Mouse (Mus musculus) brain, embryonic 18.5 days (tissue): Measurements from ENCODE around the gene Rnf146.
A peak's percentile ranks its signal among the peaks of the same experiment; 100 is the strongest.
"Not testable (repeated sequence)": the region's sequence is repeated elsewhere in the genome, so short reads cannot be mapped to it uniquely, and the experiment has no call there.

Source experiments
- DNase-seq: peaks from one replicate; pipeline ENCODE4 v3.0.0-alpha.2; 2012; ENCODE audit warnings: low read depth, low spot score

Rnf146 gene

GRCm38 (mm10) chr10:29362197-29362900 is at the start of gene Rnf146:
Gene Rnf146 (minus strand): TSS chr10:29362442.
- DNase-seq, result no peak

- DNase-seq, result no peak
These were observed 40.5 kb upstream of the Rnf146 start for GRCm38 (mm10) chr10:29402656-29403268.

- not testable (repeated sequence) for DNase-seq
These were observed 32.6 kb upstream of the Rnf146 start for GRCm38 (mm10) chr10:29394890-29395289.

DNA sequence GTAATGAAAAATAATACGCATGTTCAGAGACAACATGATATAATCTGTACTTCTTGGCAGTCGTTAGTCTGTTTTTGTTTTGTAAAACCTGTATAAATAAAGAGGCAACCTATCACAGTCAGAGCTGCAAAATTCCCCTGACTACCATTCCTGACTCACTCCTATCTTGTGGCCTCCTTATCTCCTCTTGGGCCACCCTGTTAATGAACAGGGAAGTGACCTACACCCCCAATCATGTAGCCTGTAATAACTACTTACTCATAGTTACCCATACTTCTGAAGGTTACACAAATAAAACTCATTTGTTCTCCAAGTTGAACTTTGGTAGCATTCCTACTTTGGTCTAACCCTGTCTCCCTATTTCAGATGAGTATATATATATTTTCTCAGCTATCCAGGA is 19.3 kb upstream of the Rnf146 start:
- DNase-seq, result no peak

DNA sequence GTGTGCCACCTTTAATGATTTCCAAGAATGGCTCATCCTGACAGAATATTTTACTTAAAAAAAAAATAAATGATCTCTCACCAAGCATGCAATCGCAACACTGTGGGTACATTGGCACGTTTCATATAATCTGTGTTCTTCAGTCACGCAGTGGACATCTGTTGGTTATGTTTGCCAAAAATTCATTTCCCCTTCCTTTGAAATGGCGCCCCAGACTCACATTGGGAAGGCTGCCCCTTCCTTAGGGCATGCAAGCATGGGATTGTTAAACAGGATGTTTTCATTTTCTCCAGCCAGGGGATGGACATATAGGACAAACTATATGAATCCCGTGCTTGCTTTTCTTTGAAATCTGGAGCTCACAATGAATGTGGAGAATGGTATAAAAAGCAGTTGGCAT is 11.8 kb upstream of the Rnf146 start:
- no peak for DNase-seq

- peak; percentile 68 for DNase-seq
These were observed 612 bp downstream of the Rnf146 start for GRCm38 (mm10) chr10:29361464-29362196.

GRCm38 (mm10) chr10:29361095-29361463 is 1.2 kb downstream of the Rnf146 start:
- no peak for DNase-seq

- DNase-seq, result no peak
These were observed 8.1 kb downstream of the Rnf146 start for GRCm38 (mm10) chr10:29354183-29354582.

- DNase-seq, result no peak
These were observed 9.7 kb downstream of the Rnf146 start for GRCm38 (mm10) chr10:29352575-29352974.

- DNase-seq, result no peak
These were observed 10.8 kb downstream of the Rnf146 start for GRCm38 (mm10) chr10:29351420-29351819.

DNA sequence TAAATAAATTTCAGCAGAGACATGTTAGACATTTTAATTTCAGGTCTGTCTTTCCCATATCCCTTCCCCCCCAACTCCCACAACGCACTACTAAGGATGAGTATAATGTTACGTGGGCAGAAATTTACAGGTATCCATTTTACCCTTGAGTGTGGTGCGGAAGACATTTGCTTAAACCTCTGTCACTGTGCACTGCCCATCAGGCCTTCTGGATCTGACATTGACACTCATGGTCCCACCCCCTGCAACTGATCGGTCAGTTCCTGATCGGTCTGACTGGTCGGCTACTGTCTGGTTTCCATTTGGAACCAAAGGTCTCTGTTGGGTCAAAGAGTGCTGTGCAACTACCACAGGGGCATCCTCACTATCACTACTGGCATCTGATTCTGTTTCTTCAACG is 15.6 kb downstream of the Rnf146 start:
- no peak for DNase-seq

GRCm38 (mm10) chr10:29344232-29344631 is 18.0 kb downstream of the Rnf146 start:
- no peak for DNase-seq

DNA sequence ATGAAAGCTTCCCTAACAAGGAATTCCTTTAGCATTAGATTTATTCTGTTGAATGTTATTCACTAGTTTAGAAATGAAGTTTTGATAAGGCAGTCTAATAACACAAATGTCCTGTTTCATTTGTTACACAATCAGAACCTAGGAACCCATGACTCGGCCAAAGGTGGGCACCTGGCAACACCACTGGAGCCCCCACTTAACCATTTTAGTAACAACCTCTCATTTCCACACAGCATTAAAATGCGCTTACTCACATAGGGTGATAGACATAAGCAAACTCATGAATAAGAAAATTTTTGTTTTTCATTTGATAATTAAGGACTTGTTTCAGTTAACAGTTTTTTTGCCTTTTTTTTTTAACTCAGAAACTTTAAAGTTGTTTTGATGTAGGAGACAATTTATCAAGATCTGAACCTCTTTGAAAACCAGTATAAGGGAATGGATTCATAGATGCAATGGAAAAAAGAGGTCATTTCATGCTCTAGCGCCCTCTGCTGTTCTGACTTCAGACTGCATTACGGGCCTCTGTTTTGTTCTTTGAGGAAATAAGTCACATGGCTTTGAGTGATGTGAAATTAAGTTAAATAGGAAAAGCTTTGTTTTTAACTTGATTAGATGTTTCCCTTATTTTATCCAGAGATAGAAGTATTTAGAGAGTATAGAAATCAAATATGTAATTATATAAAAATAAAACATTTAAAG is 23.7 kb downstream of the Rnf146 start:
- no peak for DNase-seq

GRCm38 (mm10) chr10:29333836-29334235 is 28.4 kb downstream of the Rnf146 start:
- DNase-seq, result no peak

GRCm38 (mm10) chr10:29324817-29325216 is 37.4 kb downstream of the Rnf146 start:
- DNase-seq, result no peak

- DNase-seq, result no peak
These were observed 48.3 kb downstream of the Rnf146 start for GRCm38 (mm10) chr10:29313905-29314304.

DNA sequence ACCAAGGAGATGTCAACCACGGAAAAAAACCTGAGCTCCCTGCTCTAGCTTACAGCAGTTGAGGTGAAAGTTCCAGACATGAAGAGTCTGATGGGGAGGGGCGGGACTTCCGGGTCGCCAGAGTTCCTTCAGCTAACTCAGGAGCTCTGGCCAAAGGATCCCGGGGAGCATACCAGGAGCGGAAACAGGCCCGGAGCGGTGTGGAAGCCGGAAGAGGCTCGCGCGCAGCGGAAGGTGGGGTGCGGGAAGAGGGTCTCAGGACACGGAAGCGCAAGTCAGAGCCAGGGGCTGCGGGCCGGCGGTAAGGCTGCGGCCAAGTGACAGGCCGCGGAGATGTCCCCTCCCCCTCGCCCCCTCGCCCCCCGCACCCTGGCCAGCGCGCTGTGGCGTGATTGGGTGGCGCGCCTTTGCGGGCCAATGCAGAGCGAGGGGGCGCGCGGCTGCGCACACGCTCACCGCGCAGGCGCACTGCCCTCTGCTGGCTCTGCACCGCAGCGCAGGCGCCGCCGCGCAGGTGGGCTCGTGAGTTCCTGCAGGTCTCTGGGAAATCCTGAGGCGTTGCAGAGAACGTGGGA is 49.1 kb downstream of the Rnf146 start, which contains the start of gene Echdc1:
Echdc1 (plus strand) TSS at position 103 of the 575 bp plus-strand sequence.
- peak; percentile 74 for DNase-seq

DNA sequence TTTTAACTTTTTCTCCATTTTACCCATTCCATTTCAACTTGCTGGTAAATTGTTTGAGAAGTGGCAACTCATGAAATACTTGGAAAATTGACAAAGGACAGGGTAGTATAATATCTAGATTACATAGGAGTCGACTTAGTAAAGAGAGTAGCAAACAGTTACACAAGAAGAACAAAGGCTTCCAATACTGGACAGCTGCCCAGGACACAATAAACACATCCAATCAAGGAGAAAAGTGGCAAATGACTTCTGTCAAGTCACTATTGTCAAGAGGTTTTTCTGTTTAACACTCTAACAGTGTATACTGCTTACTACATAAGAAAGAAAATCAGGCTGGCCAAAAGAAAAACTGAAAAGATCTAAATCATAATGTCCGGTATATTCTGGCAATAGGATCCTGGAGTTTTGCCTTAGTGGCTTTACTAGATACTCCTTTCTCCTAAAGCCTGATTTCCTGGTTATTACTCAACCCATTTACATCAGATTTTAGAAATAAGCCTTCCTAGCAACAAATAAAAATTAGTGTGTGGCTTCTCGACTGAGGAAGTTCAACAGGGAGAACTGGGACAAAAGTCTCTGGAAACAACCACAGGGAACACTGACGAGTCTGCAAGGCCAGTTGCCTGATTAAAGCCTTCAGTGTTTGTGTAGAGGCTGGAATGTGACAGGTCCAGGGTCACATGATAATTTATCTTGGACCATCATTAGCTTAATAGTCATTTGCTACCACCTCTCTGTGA is 50.6 kb downstream of the Rnf146 start:
- DNase-seq, result no peak

DNA sequence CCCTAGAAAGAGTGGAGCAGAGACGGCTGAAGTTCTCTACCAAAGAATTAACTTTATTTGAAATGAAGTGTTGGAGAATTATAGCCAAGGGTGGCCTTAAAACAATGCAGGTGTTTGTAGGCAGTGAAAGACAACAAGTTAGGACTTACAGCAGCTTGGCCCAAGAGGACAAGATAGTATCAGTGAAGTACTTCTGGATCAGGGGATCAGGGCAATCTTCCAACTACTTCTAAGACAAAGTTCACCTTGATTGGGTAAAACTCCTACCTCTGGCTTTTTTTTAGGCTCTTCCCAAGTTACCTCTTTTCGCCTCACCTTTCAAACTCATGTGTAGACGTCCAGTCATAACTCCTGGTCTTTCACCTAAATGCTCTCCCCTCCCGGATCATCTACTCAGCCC is 60.0 kb downstream of the Rnf146 start:
- DNase-seq, result no peak
